Mouse (Mus musculus): Measurements from ENCODE around the gene Adgrl3.

DNA sequence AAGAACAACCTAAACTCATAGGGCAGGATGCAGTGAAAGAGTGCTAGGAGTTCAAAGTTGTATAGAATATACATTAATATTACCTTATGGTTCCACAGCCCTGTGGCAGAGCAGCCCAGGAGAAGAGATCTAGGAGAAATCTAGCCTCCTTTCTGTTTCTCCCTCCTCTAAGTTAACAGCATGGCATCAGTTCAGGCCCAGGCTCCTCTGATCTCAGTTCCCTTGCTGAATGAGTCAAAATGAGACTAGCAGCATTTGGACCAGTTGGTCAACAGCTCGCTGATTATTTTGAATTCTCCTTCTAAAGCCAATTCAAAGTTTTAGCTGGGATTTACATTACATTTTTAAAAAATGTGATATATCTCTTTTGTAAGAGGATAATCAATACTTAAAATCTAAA lies 770.8 kb downstream of the Adgrl3 start:
- no peak for TF ChIP-seq CTCF (IDR thresholded peaks at IDR 0.05)
- TF ChIP-seq POLR2A (IDR thresholded peaks at IDR 0.05; ENCODE audit: insufficient read depth, low read depth, low read length) = no peak

All from heart, adult 2 months (tissue).